Mouse (Mus musculus) bone marrow macrophage, adult 2 months (primary cell): Measurements from ENCODE around the gene Sds.

Experiments used
- CTCF ChIP-seq: IDR thresholded peaks from 2 replicates; pipeline ENCODE4 v1.5.1; 2012; ENCODE audit warnings: low read depth, mild to moderate bottlenecking, low read length, moderate library complexity
- POLR2A ChIP-seq: IDR thresholded peaks from 2 replicates; pipeline ENCODE4 v1.6.1; 2012; ENCODE audit warnings: mild to moderate bottlenecking, low read depth, low read length, borderline replicate concordance

- TF ChIP-seq CTCF, result no peak
- TF ChIP-seq POLR2A, result no peak
Observed at GRCm38 (mm10) chr5:120428189-120428838, 48.0 kb upstream of the Sds start.
